Mouse (Mus musculus): Measurements from ENCODE around the gene Aktip. TPM values are rescaled to one million over a fixed set of nuclear protein-coding genes. Genes with fewer than 3 reads are reported as not detected.

Gene Aktip
- polyA plus RNA-seq, 1 experiment from 2014 or later: 11.6 TPM

GRCm38 (mm10) chr8:91186372-91186771 is 13.4 kb downstream of the Aktip start:
- ATAC-seq: no peak
- H3K9ac ChIP-seq: no peak overlapping the region
- no peaks in the 10 kb centered on the region for H3K9me3 ChIP-seq (replicated peaks)
- H3K4me2 ChIP-seq: no peak overlapping the region
- WGBS (ENCODE audit: insufficient replicate concordance): 73% methylated on average over 12 of the region's 12 CpGs
- peaks cover 17% of the 10 kb centered on the region for H3K27me3 ChIP-seq (replicated peaks)
- no peak overlapping the region for H3K27ac ChIP-seq
- H3K36me3 ChIP-seq: no peaks in the 10 kb centered on the region
- H3K4me1 ChIP-seq: no peaks in the 10 kb centered on the region
- H3K4me3 ChIP-seq: no peak overlapping the region

GRCm38 (mm10) chr8:91177708-91178107 is 22.1 kb downstream of the Aktip start:
- H3K36me3 ChIP-seq: no peaks in the 10 kb centered on the region
- no peaks in the 10 kb centered on the region for H3K4me1 ChIP-seq
- H3K9ac ChIP-seq: no peak overlapping the region
- ATAC-seq: no peak
- no peak overlapping the region for H3K27ac ChIP-seq
- H3K4me2 ChIP-seq: no peak overlapping the region
- no CpG with 5 or more reads among the region's 1 CpGs for WGBS (ENCODE audit: insufficient replicate concordance)
- no peak overlapping the region for H3K4me3 ChIP-seq
- no peaks in the 10 kb centered on the region for H3K27me3 ChIP-seq (replicated peaks)
- H3K9me3 ChIP-seq (replicated peaks): no peaks in the 10 kb centered on the region

- no peaks in the 10 kb centered on the region for H3K9me3 ChIP-seq (replicated peaks)
- WGBS (ENCODE audit: insufficient replicate concordance): 50% methylated on average over 14 of the region's 14 CpGs
- no peak overlapping the region for H3K4me2 ChIP-seq
- ATAC-seq: no peak
- H3K9ac ChIP-seq: no peak overlapping the region
- no peaks in the 10 kb centered on the region for H3K36me3 ChIP-seq
- no peak overlapping the region for H3K4me3 ChIP-seq
- H3K27ac ChIP-seq: no peak overlapping the region
- no peaks in the 10 kb centered on the region for H3K27me3 ChIP-seq (replicated peaks)
- H3K4me1 ChIP-seq: no peaks in the 10 kb centered on the region
Measured at GRCm38 (mm10) chr8:91176176-91176575, 23.6 kb downstream of the Aktip start.

- no peak for ATAC-seq
- 71% methylated on average over 13 of the region's 13 CpGs for WGBS (ENCODE audit: insufficient replicate concordance)
- H3K9ac ChIP-seq: no peak overlapping the region
Measured at GRCm38 (mm10) chr8:91171605-91172004, 28.2 kb downstream of the Aktip start.

GRCm38 (mm10) chr8:91170914-91171313 is 28.9 kb downstream of the Aktip start:
- no peak for ATAC-seq
- Histone ChIP-seq H3K4me2 (no peak overlapping the region), H3K4me3 (no peak overlapping the region), H3K36me3 (no peaks in the 10 kb centered on the region), H3K4me1 (no peaks in the 10 kb centered on the region), H3K9ac (no peak overlapping the region), H3K27ac (no peak overlapping the region), H3K9me3 (replicated peaks) (no peaks in the 10 kb centered on the region), H3K27me3 (replicated peaks) (no peaks in the 10 kb centered on the region)
- 68% methylated on average over 14 of the region's 14 CpGs for WGBS (ENCODE audit: insufficient replicate concordance)

More at GRCm38 (mm10) chr8:91171605-91172004, 28.2 kb downstream of the Aktip start:
- H3K27ac ChIP-seq: no peak overlapping the region
- no peak overlapping the region for H3K4me2 ChIP-seq
- no peaks in the 10 kb centered on the region for H3K36me3 ChIP-seq
- no peak overlapping the region for H3K4me3 ChIP-seq
- no peaks in the 10 kb centered on the region for H3K9me3 ChIP-seq (replicated peaks)
- no peaks in the 10 kb centered on the region for H3K4me1 ChIP-seq
- no peaks in the 10 kb centered on the region for H3K27me3 ChIP-seq (replicated peaks)

- ATAC-seq: no peak
- Histone ChIP-seq H3K9me3 (replicated peaks) (no peaks in the 10 kb centered on the region), H3K9ac (no peak overlapping the region), H3K4me3 (no peak overlapping the region), H3K36me3 (no peaks in the 10 kb centered on the region), H3K27me3 (replicated peaks) (no peaks in the 10 kb centered on the region), H3K4me2 (no peak overlapping the region), H3K4me1 (no peaks in the 10 kb centered on the region), H3K27ac (no peak overlapping the region)
- WGBS (ENCODE audit: insufficient replicate concordance): 66% methylated on average over 6 of the region's 6 CpGs
Measured at GRCm38 (mm10) chr8:91170152-91170551, 29.6 kb downstream of the Aktip start.

GRCm38 (mm10) chr8:91159959-91160800 is 39.6 kb downstream of the Aktip start:
- no peak overlapping the region for H3K4me3 ChIP-seq
- H3K27me3 ChIP-seq (replicated peaks): no peaks in the 10 kb centered on the region
- no peak overlapping the region for H3K9ac ChIP-seq
- H3K4me2 ChIP-seq: no peak overlapping the region
- no peak overlapping the region for H3K27ac ChIP-seq
- WGBS (ENCODE audit: insufficient replicate concordance): 55% methylated on average over 15 of the region's 15 CpGs
- H3K36me3 ChIP-seq: no peaks in the 10 kb centered on the region
- no peaks in the 10 kb centered on the region for H3K4me1 ChIP-seq
- no peak for ATAC-seq
- H3K9me3 ChIP-seq (replicated peaks): 0 out of 2 replicates have a peak, but pooled peaks cover 4% of the 10 kb centered on the region

- Histone ChIP-seq H3K9me3 (replicated peaks) (0 out of 2 replicates have a peak, but pooled peaks cover 4% of the 10 kb centered on the region), H3K27me3 (replicated peaks) (no peaks in the 10 kb centered on the region), H3K4me2 (no peak overlapping the region), H3K9ac (no peak overlapping the region), H3K27ac (no peak overlapping the region), H3K4me3 (no peak overlapping the region), H3K4me1 (no peaks in the 10 kb centered on the region), H3K36me3 (no peaks in the 10 kb centered on the region)
- no peak for ATAC-seq
- 67% methylated on average over 10 of the region's 10 CpGs for WGBS (ENCODE audit: insufficient replicate concordance)
Measured at GRCm38 (mm10) chr8:91158617-91159016, 41.2 kb downstream of the Aktip start.

- H3K4me2 ChIP-seq: no peak overlapping the region
- H3K27ac ChIP-seq: no peak overlapping the region
- H3K9ac ChIP-seq: no peak overlapping the region
- 0 out of 2 replicates have a peak, but pooled peaks cover 7% of the 10 kb centered on the region for H3K9me3 ChIP-seq (replicated peaks)
- no peak overlapping the region for H3K4me3 ChIP-seq
- no peaks in the 10 kb centered on the region for H3K27me3 ChIP-seq (replicated peaks)
- ATAC-seq: no peak
- no peaks in the 10 kb centered on the region for H3K36me3 ChIP-seq
- 37% methylated on average over 6 of the region's 6 CpGs for WGBS (ENCODE audit: insufficient replicate concordance)
- H3K4me1 ChIP-seq: no peaks in the 10 kb centered on the region
Measured at GRCm38 (mm10) chr8:91154564-91154963, 45.2 kb downstream of the Aktip start.

- 63% methylated on average over 3 of the region's 3 CpGs for WGBS (ENCODE audit: insufficient replicate concordance)
- H3K4me2 ChIP-seq: no peak overlapping the region
- no peaks in the 10 kb centered on the region for H3K4me1 ChIP-seq
- H3K9ac ChIP-seq: no peak overlapping the region
- H3K4me3 ChIP-seq: no peak overlapping the region
- H3K27me3 ChIP-seq (replicated peaks): no peaks in the 10 kb centered on the region
- no peaks in the 10 kb centered on the region for H3K36me3 ChIP-seq
- H3K9me3 ChIP-seq (replicated peaks): 0 out of 2 replicates have a peak, but pooled peaks cover 7% of the 10 kb centered on the region
- H3K27ac ChIP-seq: no peak overlapping the region
- ATAC-seq: no peak
Measured at GRCm38 (mm10) chr8:91153831-91154230, 45.9 kb downstream of the Aktip start.

GRCm38 (mm10) chr8:91151531-91151930 is 48.2 kb downstream of the Aktip start:
- Histone ChIP-seq H3K9me3 (replicated peaks) (0 out of 2 replicates have a peak, but pooled peaks cover 7% of the 10 kb centered on the region), H3K36me3 (no peaks in the 10 kb centered on the region), H3K9ac (no peak overlapping the region), H3K27ac (no peak overlapping the region), H3K4me2 (no peak overlapping the region), H3K4me3 (no peak overlapping the region), H3K27me3 (replicated peaks) (no peaks in the 10 kb centered on the region), H3K4me1 (no peaks in the 10 kb centered on the region)
- ATAC-seq: no peak
- WGBS (ENCODE audit: insufficient replicate concordance): 78% methylated on average over 7 of the region's 7 CpGs

GRCm38 (mm10) chr8:91149298-91149697 is 50.5 kb downstream of the Aktip start:
- WGBS (ENCODE audit: insufficient replicate concordance): 42% methylated on average over 3 of the region's 3 CpGs
- no peak overlapping the region for H3K9ac ChIP-seq
- 0 out of 2 replicates have a peak, but pooled peaks cover 3% of the 10 kb centered on the region for H3K9me3 ChIP-seq (replicated peaks)
- H3K4me2 ChIP-seq: no peak overlapping the region
- no peaks in the 10 kb centered on the region for H3K4me1 ChIP-seq
- no peak for ATAC-seq
- no peak overlapping the region for H3K4me3 ChIP-seq
- H3K36me3 ChIP-seq: no peaks in the 10 kb centered on the region
- no peaks in the 10 kb centered on the region for H3K27me3 ChIP-seq (replicated peaks)
- no peak overlapping the region for H3K27ac ChIP-seq

All from liver, embryonic 12.5 days (tissue).